Mouse (Mus musculus) gastrocnemius, postnatal 25 days (tissue): ENCODE results near the gene Mpl. TPM values are rescaled to one million over a fixed set of nuclear protein-coding genes. Genes with fewer than 3 reads are reported as not detected.

Source experiments
- DNase-seq: peaks from one replicate; pipeline ENCODE4 v3.0.0; 2022
- total RNA-seq, 2 experiments: library from RNA; stranded (reverse); gene quantifications; 1 replicate in 1 of 2; 2 replicates in 1 of 2; pipeline ENCODE4 v1.2.3; 2021

Mpl gene
- total RNA-seq, 2 experiments from 2014 or later = not detected

GRCm38 (mm10) chr4:118427768-118428451 lies 29.4 kb downstream of the Mpl start, which contains the start of gene Elovl1:
Gene Elovl1, plus strand, starts transcription at chr4:118428093.
- DNase-seq = peak; percentile 93

GRCm38 (mm10) chr4:118427415-118427767 lies 29.9 kb downstream of the Mpl start:
- DNase-seq = no peak

GRCm38 (mm10) chr4:118425374-118425773 lies 31.9 kb downstream of the Mpl start:
- no peak for DNase-seq

DNA sequence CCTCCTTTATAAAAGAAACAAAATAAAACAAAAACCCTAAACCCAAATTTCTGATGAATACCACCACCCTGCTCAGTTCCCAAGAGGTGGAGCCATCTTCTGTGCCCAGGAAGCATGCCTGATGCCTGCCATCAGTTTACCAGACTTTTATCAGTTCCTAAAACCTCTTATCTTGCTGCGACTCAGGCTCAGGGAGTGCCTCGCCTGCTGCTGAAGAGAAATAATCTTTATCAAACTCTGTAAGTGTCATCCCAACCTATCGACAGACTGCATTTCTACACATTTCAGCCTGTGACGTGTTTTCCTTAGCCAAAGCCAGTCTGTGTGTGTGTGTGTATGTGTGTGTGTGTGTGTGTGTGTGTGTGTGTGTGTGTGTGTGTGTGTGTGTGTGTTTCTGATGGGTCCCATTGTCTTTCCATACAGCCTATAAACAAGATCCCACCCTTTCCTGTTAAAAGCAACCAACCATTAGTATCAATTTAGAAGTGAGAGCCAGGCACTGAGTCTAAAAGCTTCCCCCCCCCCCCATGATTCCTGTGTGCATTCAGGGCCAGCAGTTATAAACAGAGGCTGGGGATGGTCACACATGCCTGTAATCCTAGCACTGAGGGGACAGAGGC lies 32.7 kb downstream of the Mpl start:
- no peak for DNase-seq

DNA sequence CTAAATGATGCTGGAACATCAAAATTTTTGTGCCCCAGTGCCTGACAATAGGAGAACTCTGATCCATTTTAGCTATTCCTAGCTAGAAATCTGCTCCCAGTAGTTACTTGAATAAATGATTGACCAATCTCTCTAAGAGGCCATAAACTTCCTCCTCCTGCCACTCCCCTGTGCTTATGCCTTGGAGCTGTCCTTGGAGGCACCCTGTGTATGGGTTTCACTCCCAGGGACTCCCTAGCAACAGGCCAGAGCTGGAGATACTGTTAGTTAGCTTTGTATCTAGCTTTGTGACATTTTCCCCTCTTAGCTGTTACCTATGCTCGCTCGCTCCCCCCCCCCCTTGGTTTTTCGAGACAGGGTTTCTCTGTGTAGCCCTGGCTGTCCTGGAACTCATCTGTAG lies 35.9 kb downstream of the Mpl start:
- DNase-seq = no peak

GRCm38 (mm10) chr4:118417112-118417797 lies 40.1 kb downstream of the Mpl start:
- DNase-seq = no peak

GRCm38 (mm10) chr4:118416329-118416728 lies 41.0 kb downstream of the Mpl start:
- DNase-seq = no peak

GRCm38 (mm10) chr4:118415779-118416178 lies 41.5 kb downstream of the Mpl start:
- no peak for DNase-seq

- no peak for DNase-seq
These were observed 43.8 kb downstream of the Mpl start for GRCm38 (mm10) chr4:118413553-118413952.

- DNase-seq = no peak
These were observed 46.4 kb downstream of the Mpl start for GRCm38 (mm10) chr4:118410871-118411270.

GRCm38 (mm10) chr4:118409142-118409900 lies 48.0 kb downstream of the Mpl start, which contains the start of the genes Szt2 and Med8:
Gene Szt2, minus strand, starts transcription at chr4:118409273.
Gene Med8, plus strand, starts transcription at chr4:118409337.
- DNase-seq = peak; percentile 89

DNA sequence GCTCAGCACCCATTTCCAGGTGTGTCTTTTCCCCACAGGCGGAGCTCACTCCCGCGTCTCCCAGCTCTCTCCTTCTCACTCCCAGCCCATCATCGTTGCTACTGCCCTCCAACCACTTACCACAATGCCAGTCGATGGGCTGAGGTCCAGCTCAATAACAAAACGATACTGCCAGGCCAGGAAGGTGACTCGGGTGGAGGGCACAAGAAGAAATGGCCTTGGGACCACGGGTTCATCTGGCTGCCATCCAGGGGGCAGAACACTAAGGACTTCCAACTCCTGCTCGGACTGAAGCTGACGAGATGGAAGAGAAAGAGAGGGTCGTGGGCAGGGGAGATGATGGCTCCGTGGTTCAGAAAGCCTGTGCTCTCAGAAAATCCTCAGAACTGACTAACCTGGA lies 54.6 kb downstream of the Mpl start:
- no peak for DNase-seq

DNA sequence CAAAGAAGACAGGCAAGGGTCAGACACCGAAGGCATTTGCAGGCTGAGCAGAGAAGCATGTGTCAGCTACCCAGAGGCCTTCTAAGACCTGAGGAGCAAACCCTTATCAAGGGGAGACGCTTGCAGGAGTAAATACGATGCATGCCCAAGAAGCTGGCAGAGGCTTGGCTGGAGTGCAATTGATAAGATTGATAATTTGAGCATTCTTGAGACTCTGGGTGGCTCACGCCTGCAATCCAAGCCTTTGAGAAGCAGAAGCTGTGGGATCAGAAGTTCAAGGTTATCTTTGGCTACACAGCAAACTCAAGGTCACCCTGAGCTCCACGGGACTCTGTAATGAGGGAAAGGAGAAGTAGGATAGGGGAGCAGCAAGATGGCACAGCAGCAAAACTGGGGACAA lies 55.4 kb downstream of the Mpl start:
- DNase-seq = no peak

GRCm38 (mm10) chr4:118401421-118401820 lies 55.9 kb downstream of the Mpl start:
- DNase-seq = no peak

GRCm38 (mm10) chr4:118398400-118398799 lies 58.9 kb downstream of the Mpl start:
- no peak for DNase-seq

DNA sequence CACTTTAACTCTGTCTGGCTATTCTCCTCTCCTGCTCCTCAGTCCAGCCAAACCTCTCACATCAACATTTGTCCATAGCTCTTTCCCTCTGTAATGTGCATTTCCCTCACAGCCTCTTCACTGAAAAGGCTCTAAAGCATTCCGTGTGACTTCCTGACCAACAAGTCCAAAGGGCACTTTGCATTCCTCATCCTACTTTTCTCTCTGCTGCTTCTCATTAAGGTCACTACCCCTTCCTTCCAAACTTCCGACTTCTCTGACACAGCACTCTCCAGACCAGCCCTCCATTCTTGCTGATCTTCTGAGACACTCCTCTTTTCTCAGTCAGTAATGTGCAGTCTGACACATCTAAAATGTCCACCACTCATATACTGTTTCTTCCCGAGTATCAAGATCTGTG lies 60.9 kb downstream of the Mpl start:
- DNase-seq = no peak

- DNase-seq = no peak
These were observed 62.0 kb downstream of the Mpl start for GRCm38 (mm10) chr4:118395289-118395688.

DNA sequence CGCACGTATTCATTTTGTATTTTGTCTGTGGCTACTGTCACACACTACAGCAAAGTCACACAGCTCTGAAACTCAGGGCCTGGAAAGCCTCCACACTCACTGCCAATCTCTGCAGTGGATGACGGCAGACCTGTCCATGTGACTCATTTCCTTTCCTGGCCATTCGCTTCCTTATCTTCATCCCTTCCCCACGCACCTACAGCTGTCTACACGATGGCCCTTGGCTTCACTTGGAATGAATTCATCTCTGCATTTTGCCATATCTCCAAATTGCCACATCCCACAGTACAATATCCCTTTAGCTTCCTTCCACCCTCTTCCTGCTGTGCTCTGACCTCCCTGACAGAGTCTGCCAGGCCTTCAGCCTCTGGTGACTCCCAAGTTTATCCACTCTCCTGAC lies 62.8 kb downstream of the Mpl start:
- DNase-seq = no peak
